Mouse (Mus musculus) B cell, adult (primary cell): ENCODE measurements around the gene Pcbd2. TPM values are rescaled to one million over a fixed set of nuclear protein-coding genes. Genes with fewer than 3 reads are reported as not detected.

ENCODE experiments used
- total RNA-seq: library from RNA; stranded (reverse); gene quantifications from 4 replicates; pipeline ENCODE4 v1.2.4, GENCODE M21; 2023; ENCODE audit not compliant: inconsistent age

Gene Pcbd2
- total RNA-seq: 27.7 to 36.6 TPM (median 31.0 TPM) in 4 replicates

DNA sequence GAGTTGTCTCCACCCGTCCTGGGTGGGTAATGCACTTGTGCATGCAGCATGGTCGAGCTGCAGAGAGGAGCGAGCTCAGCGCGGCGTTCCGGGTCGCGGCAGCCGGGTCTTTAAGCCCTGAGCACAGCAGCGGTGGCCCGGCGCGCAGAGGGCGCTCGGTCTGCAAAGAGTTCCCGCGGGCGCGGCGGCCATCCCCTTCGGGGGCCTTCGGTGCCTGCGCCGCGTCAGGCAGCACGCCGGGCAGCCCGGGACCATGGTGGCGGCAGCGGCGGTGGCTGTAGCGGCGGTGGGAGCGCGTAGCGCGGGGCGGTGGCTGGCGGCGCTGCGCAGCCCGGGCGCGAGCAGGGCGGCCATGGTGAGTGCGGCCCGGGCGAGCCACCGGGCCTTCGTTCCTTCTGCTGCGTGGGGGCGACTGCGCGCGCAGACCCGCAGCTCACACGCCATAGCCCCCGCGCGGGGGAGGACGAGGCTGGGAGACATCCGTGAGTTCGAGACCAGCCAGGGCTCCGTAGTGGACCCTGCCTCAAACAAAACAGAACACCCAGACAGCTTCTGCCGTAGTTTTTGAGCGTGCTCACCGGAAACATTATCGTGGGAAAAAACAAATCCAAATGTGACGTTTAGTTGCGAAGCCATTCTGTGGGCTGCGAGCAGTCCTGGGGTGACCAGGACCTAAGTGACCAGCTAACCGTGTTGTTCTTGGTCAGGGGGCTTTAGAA lies at the start of gene Pcbd2:
Gene Pcbd2, plus strand, starts transcription at position 249 of the 719 bp plus-strand sequence.

DNA sequence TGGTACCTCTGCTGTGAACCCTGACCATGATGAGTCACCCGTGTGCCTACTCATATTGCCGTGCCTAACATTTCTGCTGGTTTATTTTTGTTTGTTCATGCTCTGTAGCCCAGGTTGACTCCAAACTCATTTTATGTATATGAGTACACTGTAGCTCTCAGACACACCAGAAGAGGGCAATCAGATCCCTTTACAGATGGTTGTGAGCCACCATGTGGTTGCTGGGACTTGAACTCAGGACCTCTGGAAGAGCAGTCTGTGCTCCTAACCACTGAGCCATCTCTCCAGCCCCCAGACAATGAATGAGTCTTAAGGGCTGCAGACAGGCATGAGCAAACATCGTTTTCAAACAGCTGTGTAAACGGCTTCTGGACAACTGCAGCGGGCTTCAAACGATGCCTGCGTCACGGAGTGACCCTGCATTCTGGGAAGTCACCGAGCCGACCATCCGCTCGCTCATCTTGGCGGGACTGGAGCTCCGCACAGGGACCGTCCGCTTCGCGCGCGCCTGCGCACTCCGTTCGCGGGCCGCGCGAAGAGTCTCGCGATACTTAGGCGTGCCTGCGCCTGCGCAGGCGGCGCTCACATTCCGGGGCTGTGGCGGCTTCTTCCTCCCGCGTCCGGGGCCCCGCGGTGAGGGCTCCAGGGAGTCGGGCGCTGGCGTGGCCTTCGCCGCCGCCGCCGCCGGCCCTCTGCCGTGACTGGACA lies 34.5 kb upstream of the Pcbd2 start, which contains the start of gene B230219D22Rik:
Gene B230219D22Rik, plus strand, starts transcription at position 590 of the 708 bp plus-strand sequence.

GRCm38 (mm10) chr13:55714501-55715166 lies 12.5 kb upstream of the Pcbd2 start, which contains the start of gene Txndc15:
Gene Txndc15, plus strand, starts transcription at chr13:55714650.

GRCm38 (mm10) chr13:55784268-55784667 lies 57.1 kb downstream of the Pcbd2 start, which contains the start of gene Catsper3:
Gene Catsper3, plus strand, starts transcription at chr13:55784568.

Other genes starting within 250 kb of the Pcbd2 start
- 0.29 to 0.61 TPM (median 0.48 TPM) in 3 of 4 replicates, not detected in the other for gene Dbn1, start 239.3 kb upstream of the Pcbd2 start, total RNA-seq
- gene Pdlim7, start 213.7 kb upstream of the Pcbd2 start, total RNA-seq: 23.1 to 32.2 TPM (median 27.2 TPM) in 4 replicates
- gene Dok3, start 198.1 kb upstream of the Pcbd2 start, total RNA-seq: 312 to 332 TPM (median 327 TPM) in 4 replicates
- 135 to 156 TPM (median 143 TPM) in 4 replicates for gene Ddx41, start 190.7 kb upstream of the Pcbd2 start, total RNA-seq
- 144 to 171 TPM (median 151 TPM) in 4 replicates for gene Fam193b, start 156.2 kb upstream of the Pcbd2 start, total RNA-seq
- gene Tmed9, start 153.6 kb upstream of the Pcbd2 start, total RNA-seq: 83.2 to 101 TPM (median 86.8 TPM) in 4 replicates
- 22.5 to 24.4 TPM (median 23.2 TPM) in 4 replicates for gene B4galt7, start 127.5 kb upstream of the Pcbd2 start, total RNA-seq
- 17.3 to 18.7 TPM (median 17.5 TPM) in 4 replicates for gene Caml, start 104.4 kb upstream of the Pcbd2 start, total RNA-seq
- gene Ddx46, start 92.3 kb upstream of the Pcbd2 start, total RNA-seq: 100 to 113 TPM (median 107 TPM) in 4 replicates
- gene B230219D22Rik, start 34.2 kb upstream of the Pcbd2 start, total RNA-seq: 20.4 to 23.3 TPM (median 21.8 TPM) in 4 replicates
- 12.4 to 14.4 TPM (median 13.3 TPM) in 4 replicates for gene Txndc15, start 12.7 kb upstream of the Pcbd2 start, total RNA-seq
- gene Catsper3, start 57.2 kb downstream of the Pcbd2 start, total RNA-seq: not detected in 4 replicates
- not detected in 4 replicates for gene Pitx1, start 108.8 kb downstream of the Pcbd2 start, total RNA-seq